Mouse (Mus musculus): Measurements from ENCODE around the gene Mfn2. TPM values are rescaled to one million over a fixed set of nuclear protein-coding genes. Genes with fewer than 3 reads are reported as not detected.
A peak's percentile ranks its signal among the peaks of the same experiment; 100 is the strongest.

Mfn2 gene
- 21.6 and 25.6 TPM in 2 replicates for polyA plus RNA-seq (2012; ENCODE audit: insufficient read depth, insufficient read length, missing spikeins)

DNA sequence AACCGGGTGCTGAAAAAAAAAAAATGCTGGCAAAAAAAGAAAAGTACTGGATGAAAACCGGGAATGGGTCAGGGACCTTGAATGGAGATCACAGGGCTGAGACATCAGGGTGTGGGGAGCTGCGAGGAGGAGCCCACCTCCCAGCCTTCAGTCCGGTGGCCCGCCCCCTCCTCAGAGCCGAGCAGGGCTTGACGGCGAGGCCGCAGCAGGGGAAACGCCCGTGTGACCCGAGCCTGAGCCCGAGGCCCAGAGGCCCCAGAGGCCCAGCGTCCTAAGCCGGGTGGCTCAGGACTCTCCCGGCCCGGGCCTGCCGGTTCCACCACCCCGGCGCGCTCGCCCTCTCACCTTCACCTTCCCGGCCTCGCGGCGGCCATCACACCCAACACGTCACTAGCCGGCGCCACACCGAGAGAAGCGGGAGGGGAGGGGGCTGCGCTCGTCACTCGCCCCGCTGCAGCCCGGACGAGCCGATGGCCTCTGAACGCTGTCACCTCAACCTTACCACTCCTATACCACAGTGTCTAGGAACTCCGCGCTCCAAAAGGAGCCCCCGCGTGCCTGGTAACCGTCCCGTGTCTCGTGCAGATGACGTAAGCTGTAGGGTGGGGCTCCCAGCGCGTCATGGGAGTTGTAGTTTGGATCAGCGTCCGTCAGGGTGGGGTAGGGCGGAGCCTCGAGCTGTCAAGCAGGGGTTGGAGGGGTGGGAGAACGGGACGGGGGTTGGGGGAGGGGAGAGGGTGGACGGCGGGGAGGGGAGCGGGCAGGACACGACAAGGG, at the start of gene Mfn2:
Gene Mfn2 (minus strand): TSS at position 392 of the 777 bp plus-strand sequence.
- Histone ChIP-seq H3K4me3 (ENCODE audit: insufficient read depth, low read length) (peak within 1 kb of the TSS; percentile 78), H3K4me1 (ENCODE audit: control insufficient read depth, insufficient read depth, low read length) (peaks cover 11% of the 10 kb centered on the region), H3K27ac (ENCODE audit: insufficient read depth, low read depth, low read length) (peak within 1 kb of the TSS; percentile 67)
- TF ChIP-seq CTCF (IDR thresholded peaks at IDR 0.05; ENCODE audit: low read depth, low read length) (no peak), POLR2A (IDR thresholded peaks at IDR 0.05; ENCODE audit: borderline replicate concordance, low read depth, low read length) (peak; percentile 79)

DNA sequence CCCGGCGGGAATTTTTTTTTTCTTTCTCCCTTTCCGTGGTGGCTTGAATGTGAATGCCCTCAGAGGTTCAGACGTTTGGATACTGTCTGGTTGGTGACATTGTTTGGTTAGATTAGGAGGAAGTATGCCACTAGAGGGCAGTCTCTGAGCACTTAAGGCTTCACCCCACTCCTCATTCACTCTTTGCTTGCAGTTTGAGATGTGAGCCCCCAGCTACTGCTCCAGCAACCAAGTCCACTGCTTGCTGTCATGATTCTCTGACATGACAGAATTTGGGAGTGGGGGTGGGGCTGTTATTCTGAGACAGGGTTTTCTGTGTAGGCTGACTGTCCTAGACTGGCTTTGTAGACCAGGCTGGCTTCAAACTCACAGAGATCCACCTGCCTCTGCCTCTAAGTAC, 49.1 kb upstream of the Mfn2 start:
- H3K27ac ChIP-seq (ENCODE audit: insufficient read depth, low read depth, low read length) = no peak overlapping the region
- peak; percentile 39 for TF ChIP-seq CTCF (IDR thresholded peaks at IDR 0.05; ENCODE audit: low read depth, low read length)
- TF ChIP-seq POLR2A (IDR thresholded peaks at IDR 0.05; ENCODE audit: borderline replicate concordance, low read depth, low read length) = no peak
- no peaks in the 10 kb centered on the region for H3K4me1 ChIP-seq (ENCODE audit: control insufficient read depth, insufficient read depth, low read length)
- no peak overlapping the region for H3K4me3 ChIP-seq (ENCODE audit: insufficient read depth, low read length)

DNA sequence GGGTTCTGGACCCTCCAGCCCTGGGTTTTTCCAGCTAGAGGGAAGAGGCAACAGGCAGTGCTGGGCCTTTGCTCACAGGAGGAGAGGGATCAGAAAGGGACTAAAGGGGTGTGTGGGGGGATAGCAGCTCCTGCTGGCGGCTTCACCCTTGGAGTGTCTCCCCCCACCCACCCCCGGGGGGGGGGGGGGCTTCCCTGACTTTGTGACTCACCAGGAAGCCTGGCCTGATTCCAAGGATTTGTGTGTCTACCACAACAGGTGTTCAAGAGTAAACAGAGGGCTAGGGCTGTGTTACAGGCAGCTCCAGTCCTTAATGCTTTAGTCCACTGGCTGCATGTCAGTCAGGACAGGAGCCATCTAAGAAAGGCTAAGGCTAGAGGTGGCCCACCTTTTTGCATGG, 43.0 kb upstream of the Mfn2 start:
- peaks cover 13% of the 10 kb centered on the region for H3K4me1 ChIP-seq (ENCODE audit: control insufficient read depth, insufficient read depth, low read length)
- no peak overlapping the region for H3K27ac ChIP-seq (ENCODE audit: insufficient read depth, low read depth, low read length)
- H3K4me3 ChIP-seq (ENCODE audit: insufficient read depth, low read length) = no peak overlapping the region
- no peak for TF ChIP-seq POLR2A (IDR thresholded peaks at IDR 0.05; ENCODE audit: borderline replicate concordance, low read depth, low read length)
- no peak for TF ChIP-seq CTCF (IDR thresholded peaks at IDR 0.05; ENCODE audit: low read depth, low read length)

DNA sequence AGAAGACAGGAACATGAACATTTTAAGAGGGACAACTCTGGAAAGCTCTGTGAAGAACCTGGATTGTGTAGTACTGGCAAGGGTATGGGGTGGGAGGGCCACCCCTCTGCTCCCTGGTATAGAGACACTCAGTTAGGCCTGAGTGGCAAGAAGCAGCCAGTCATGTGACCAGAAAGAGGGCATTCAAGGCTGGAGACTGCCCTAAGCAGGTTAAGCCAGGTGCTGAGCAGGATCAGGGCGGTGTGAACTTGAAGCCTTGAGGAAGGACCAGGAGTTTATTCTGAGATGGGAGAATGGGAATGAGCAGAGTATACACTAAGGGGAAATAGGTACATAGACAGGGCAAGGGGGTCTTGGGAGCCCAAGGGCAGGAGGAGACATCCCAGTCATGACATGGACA, 38.5 kb upstream of the Mfn2 start:
- Histone ChIP-seq H3K27ac (ENCODE audit: insufficient read depth, low read depth, low read length) (no peak overlapping the region), H3K4me1 (ENCODE audit: control insufficient read depth, insufficient read depth, low read length) (peaks cover 34% of the 10 kb centered on the region), H3K4me3 (ENCODE audit: insufficient read depth, low read length) (peak overlapping the region; percentile 95)
- no peak for TF ChIP-seq CTCF (IDR thresholded peaks at IDR 0.05; ENCODE audit: low read depth, low read length)
- TF ChIP-seq POLR2A (IDR thresholded peaks at IDR 0.05; ENCODE audit: borderline replicate concordance, low read depth, low read length) = no peak

DNA sequence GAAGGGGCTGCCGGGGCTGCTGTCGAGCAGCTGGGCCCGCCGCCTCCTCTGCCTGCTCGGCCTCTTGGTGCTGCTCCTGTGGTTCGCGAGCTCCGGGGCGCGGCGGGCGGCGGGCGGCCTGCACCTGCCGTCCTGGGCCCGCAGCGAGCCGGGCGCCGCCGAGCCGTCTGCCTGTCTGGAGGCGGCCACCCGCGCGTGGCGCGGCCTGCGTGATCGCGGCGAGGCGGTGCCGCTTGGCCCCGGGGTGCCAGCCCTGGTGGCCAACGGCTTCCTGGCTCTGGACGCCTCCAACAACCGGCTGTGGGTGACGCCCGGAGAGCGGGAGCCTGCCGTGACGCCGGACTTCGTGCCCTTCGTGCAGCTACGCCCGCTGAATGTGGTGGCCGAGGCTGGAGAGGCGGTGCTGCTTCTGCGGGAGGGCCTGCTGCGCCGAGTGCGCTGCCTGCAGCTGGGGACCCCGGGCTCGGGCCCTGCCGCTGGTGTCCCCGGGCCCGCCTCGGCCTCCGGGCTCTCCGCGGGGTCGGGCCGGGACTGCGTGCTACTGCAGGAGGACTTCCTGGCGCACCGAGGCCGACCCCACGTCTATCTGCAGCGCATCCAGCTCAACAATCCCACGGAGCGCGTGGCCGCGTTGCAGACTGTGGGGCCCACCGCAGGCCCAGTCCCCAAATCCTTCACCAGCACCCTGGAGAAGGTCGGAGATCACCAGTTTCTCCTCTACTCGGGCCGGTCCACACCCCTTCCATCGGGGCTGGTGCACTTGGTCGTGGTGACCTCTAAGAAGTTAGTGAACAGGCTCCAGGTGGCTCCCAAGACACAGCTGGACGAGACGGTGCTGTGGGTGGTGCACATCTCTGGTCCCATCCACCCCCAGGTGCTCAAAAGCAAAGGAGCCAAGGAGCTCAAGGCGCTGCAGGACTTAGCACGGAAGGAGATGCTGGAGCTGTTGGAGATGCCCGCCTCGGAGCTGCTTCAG, 36.8 kb upstream of the Mfn2 start:
- Histone ChIP-seq H3K4me1 (ENCODE audit: control insufficient read depth, insufficient read depth, low read length) (peaks cover 44% of the 10 kb centered on the region), H3K4me3 (ENCODE audit: insufficient read depth, low read length) (peak overlapping the region; percentile 95), H3K27ac (ENCODE audit: insufficient read depth, low read depth, low read length) (peak overlapping the region; percentile 44)
- TF ChIP-seq CTCF (IDR thresholded peaks at IDR 0.05; ENCODE audit: low read depth, low read length) = no peak
- no peak for TF ChIP-seq POLR2A (IDR thresholded peaks at IDR 0.05; ENCODE audit: borderline replicate concordance, low read depth, low read length)

DNA sequence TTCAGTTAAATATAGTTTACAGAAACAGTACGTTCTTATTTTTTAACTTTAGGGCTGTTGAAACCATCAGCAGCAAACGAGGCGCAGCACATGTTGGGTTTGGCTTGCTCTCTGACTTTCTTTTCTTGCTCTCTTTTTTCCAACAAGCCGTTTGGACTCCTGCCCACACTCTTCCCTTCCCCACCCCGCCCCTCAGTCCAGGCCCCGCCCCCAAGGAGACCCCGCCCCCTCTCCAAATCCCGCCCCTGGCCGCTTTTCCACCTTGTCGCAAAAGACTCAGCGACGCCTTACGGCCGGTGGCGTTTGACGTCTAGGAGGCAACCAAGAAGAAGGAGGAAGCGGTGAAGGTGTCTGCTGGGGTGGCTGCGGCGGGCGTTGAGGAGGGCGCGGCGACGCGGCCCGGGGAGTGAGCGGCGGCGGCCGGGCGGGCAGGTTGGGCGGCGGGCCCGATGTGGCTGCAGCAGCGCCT, 36.1 kb upstream of the Mfn2 start, which contains the start of gene 2510039O18Rik:
Gene 2510039O18Rik (plus strand): TSS at position 320 of the 469 bp plus-strand sequence.
- TF ChIP-seq POLR2A (IDR thresholded peaks at IDR 0.05; ENCODE audit: borderline replicate concordance, low read depth, low read length) (peak; percentile 19; the same call in 1 of the 2 replicates), CTCF (IDR thresholded peaks at IDR 0.05; ENCODE audit: low read depth, low read length) (no peak)
- Histone ChIP-seq H3K4me3 (ENCODE audit: insufficient read depth, low read length) (peak within 1 kb of the TSS; percentile 95), H3K27ac (ENCODE audit: insufficient read depth, low read depth, low read length) (peak within 1 kb of the TSS; percentile 98), H3K4me1 (ENCODE audit: control insufficient read depth, insufficient read depth, low read length) (peaks cover 46% of the 10 kb centered on the region)

DNA sequence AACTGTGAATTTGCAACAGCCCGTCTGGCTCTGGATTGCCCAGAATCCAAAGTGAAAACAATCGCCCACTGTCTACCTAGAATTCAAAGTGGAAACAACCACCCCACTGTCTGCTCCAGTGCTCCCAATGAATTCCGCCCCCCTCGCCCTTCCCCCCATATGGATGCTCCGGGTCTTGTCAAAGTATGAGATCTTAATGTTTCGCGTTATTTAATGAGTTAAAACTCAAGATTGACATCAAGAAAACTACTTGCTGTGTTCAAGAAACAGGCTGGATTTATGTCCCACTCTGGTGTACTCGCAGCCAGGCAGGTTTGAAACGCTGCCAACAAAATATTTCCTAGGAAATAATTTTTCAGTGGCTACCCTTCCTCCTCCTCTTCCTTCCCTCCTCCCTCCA, 35.6 kb upstream of the Mfn2 start:
- TF ChIP-seq POLR2A (IDR thresholded peaks at IDR 0.05; ENCODE audit: borderline replicate concordance, low read depth, low read length) = no peak
- no peak for TF ChIP-seq CTCF (IDR thresholded peaks at IDR 0.05; ENCODE audit: low read depth, low read length)
- no peak overlapping the region for H3K4me3 ChIP-seq (ENCODE audit: insufficient read depth, low read length)
- H3K4me1 ChIP-seq (ENCODE audit: control insufficient read depth, insufficient read depth, low read length) = peaks cover 48% of the 10 kb centered on the region
- peak overlapping the region; percentile 98 for H3K27ac ChIP-seq (ENCODE audit: insufficient read depth, low read depth, low read length)

DNA sequence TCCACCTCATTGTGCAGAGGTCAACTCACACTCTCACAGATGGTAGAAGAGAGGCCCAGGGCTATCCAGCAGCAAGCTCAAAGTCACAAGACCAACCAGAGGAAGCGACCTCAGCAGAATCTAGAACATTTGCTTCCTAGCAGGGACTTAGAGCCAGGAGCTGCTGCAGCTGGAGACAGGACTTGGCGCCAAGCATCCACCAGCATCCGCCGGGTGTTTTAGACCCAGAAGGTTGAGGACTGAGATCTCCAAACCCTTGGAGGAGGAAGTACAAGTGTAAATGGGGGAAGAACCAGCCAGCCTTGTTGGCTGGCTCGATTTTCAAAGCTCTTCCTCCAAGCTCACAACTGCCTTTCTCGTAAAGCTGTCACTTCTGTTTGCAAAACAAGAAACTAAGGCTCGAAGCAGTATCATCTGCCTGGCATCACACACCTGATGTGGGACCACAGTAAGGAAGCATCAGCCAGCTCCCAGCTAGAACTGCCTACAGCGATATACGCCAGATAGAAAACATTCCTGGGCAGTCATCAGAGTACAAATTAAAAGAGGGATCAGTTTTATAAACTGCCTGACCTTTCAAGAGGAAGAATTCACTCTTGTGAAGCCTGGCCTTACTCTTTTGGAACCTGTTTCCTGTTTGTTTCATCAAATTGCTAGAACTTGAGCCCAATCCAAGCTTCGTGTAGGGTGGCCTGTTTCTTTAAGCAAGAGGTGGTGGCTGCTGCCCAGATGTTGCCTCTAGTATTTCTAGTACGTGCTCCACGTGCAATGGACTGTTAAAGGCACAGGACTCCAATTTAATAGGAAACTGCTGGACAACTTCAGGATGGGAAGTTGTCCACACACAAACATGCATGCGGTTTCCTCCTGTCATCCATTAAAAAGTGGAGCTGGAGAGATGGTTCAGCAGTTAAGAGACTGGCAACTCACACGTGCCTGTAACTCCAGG, 33.9 kb upstream of the Mfn2 start:
- H3K27ac ChIP-seq (ENCODE audit: insufficient read depth, low read depth, low read length) = peak overlapping the region; percentile 98
- H3K4me1 ChIP-seq (ENCODE audit: control insufficient read depth, insufficient read depth, low read length) = peaks cover 58% of the 10 kb centered on the region
- peak overlapping the region; percentile 26 for H3K4me3 ChIP-seq (ENCODE audit: insufficient read depth, low read length)
- no peak for TF ChIP-seq CTCF (IDR thresholded peaks at IDR 0.05; ENCODE audit: low read depth, low read length)
- no peak for TF ChIP-seq POLR2A (IDR thresholded peaks at IDR 0.05; ENCODE audit: borderline replicate concordance, low read depth, low read length)
